Mouse (Mus musculus): ENCODE data around the gene 4930556J24Rik. TPM values are rescaled to one million over a fixed set of nuclear protein-coding genes. Genes with fewer than 3 reads are reported as not detected.
"Not testable (repeated sequence)": the region's sequence is repeated elsewhere in the genome, so short reads cannot be mapped to it uniquely, and the experiment has no call there.

The 4930556J24Rik gene
- total RNA-seq (2021), result not detected
- long read RNA-seq, experiment 1, partial matches to known transcripts, result 0 of 3 reads
- long read RNA-seq, experiment 1, other reads (novel, unspliced or antisense), result 3 of 3 reads
- long read RNA-seq, experiment 2, partial matches to known transcripts, result 0 of 6 reads
- long read RNA-seq, experiment 2, other reads (novel, unspliced or antisense), result 6 of 6 reads

DNA sequence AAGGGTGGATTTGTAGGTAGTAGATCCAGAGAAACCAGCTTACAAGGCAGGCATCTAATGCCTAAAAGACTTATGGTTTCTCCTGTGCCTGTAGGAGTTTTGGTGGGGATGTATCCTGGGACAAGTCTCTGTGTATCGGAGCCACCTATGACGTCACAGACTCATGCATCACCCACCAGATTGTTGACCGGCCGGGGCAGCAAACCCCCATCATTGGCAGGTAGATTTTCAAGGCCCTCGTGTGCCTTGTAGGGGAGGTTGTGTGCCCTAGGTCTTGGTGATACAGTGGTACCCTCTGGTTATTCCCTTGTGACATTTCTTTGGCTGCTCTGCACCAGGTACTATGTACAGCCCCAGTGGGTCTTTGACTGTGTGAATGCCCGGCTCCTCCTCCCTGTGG lies at the start of gene 4930556J24Rik:
4930556J24Rik (minus strand) TSS at position 101 of the 400 bp plus-strand sequence.
- DNase-seq (ENCODE audit: low spot score in 2 of 2), result no peak

GRCm38 (mm10) chr11:4023321-4023720 lies 46.7 kb upstream of the 4930556J24Rik start:
- DNase-seq (ENCODE audit: low spot score in 2 of 2), result no peak

GRCm38 (mm10) chr11:4022111-4022510 lies 45.5 kb upstream of the 4930556J24Rik start:
- DNase-seq (ENCODE audit: low spot score in 2 of 2), result not testable (repeated sequence)

DNA sequence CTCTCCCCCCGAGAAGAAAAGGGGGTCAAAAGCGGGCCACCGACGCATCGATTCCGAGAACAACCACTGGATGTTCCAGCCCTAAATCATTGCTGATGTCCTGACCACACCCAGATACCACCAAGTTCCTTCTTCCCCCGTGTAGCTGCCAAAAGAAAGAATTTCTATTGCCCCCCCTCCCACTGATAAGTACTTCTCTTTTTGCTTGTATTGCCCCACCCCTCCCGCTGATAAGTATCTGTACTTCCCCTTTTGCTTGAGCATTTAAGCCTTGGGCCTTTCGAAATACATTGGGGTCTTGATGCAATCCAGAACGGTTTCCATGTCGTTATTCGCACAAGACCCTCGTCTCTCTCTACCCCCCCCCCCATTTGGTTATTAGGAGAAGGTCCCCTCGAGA lies 39.2 kb upstream of the 4930556J24Rik start:
- not testable (repeated sequence) for DNase-seq (ENCODE audit: low spot score in 2 of 2)

GRCm38 (mm10) chr11:4012616-4013015 lies 36.0 kb upstream of the 4930556J24Rik start:
- no peak for DNase-seq (ENCODE audit: low spot score in 2 of 2)

DNA sequence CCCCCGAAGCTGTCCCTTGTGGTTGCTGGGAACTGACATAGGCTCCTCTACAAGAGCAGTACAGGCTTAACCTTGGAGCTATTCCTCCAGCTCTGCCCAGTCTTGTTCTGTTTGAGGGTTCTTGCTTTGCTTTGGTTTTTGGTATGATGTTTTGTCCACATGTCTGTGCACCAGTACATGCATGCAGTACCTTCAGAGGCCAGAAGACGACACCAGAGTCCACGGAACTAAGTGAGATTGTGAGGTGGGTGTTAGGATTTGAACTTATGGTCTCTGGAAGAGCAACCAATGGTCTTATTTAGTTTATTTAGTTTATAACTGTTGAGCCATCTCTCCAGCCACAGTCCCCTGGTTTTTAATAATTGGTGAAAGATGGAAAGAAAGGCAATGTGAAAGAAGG lies 29.9 kb upstream of the 4930556J24Rik start:
- no peak for DNase-seq (ENCODE audit: low spot score in 2 of 2)

DNA sequence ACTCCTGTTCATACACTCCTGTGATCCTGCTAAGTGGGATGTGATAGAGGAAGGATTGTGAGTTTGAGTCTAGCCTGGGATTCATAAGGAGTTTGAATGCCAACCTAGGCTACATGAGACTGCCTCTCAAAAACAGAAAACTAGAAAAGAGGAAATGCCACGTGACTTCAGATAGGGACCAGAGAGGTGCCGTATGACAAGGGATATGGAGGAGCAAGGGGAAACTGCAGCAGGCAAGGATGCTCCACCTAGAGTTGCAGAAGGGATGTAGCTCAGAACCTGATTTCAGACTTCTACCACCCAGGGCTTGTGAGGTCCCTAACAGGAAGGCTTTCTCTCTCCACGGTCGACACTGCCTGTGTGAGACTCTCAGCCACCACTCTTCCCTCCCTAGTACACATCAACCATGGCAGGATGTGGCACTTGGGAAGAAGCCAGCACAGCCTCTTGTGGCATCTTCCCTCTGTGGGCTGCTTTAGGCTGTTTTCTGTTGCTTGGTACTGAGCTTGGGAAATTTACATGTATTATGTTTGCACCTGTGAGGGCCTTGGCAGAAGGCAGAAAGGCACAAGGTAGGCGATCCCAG lies 28.7 kb upstream of the 4930556J24Rik start:
- no peak for DNase-seq (ENCODE audit: low spot score in 2 of 2)

DNA sequence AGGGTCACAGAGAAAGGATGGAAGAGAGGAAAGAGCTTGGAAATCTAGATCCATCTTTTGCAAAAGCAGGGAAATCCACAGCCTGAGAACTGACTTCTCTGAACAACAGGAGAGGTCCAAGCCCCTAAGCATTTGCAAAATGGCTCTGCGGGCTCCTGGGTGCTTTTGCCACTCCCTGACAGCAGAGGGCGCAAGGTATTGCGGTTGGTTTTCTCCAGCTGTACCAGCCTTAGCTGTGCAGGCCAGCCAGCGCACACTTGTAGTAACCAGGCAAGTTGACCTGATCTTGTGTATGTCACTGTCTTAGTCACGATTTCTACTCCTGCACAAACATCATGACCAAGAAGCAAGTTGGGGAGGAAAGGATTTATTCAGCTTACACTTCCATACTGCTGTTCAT lies 25.0 kb upstream of the 4930556J24Rik start:
- peak; percentile 66 to 79 for DNase-seq (ENCODE audit: low spot score in 2 of 2)

- DNase-seq (ENCODE audit: low spot score in 2 of 2), result no peak
Observed at GRCm38 (mm10) chr11:3999547-3999946, 23.0 kb upstream of the 4930556J24Rik start.

- no peak for DNase-seq (ENCODE audit: low spot score in 2 of 2)
Observed at GRCm38 (mm10) chr11:3997978-3998720, 21.6 kb upstream of the 4930556J24Rik start.

GRCm38 (mm10) chr11:3996840-3997239 lies 20.3 kb upstream of the 4930556J24Rik start:
- no peak for DNase-seq (ENCODE audit: low spot score in 2 of 2)

DNA sequence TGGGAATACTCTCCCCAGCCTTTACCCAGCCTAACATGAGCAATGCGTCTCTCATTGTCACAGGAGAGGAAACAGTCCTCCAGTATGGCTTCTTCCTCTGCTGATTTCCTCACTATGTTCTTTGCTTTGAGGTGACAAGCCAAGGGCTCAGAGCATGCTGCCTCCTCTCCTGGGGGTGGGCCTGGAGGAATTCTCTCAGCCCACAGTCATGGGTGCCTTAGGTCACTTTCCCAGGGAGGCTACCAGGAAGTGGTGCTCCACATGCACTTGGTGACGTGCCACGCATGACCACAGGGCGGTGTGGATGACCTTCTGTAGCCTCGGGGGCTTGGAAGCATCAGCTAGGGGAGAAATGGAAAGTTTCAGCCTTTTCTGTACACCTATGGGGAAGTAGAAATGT lies 18.9 kb upstream of the 4930556J24Rik start:
- DNase-seq (ENCODE audit: low spot score in 2 of 2), result no peak

DNA sequence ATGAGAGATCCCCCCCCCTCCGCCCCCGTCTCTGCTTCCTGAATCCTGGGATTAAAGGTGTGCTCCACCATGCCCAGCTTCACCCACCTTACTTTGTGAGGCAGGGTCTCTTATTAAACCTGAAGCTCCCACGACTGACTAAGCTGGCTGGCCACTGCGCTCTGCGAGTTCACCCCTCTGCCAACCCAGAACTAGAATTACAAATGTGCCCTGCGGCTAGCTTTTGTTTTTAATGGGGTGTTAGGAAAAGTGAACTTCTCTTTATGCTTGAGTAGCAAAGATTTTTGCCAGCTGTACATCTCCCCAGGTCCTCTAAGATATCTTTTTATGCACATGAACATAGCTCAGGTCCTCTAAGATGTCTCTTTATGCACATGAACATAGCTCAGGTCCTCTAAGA lies 17.3 kb upstream of the 4930556J24Rik start:
- DNase-seq (ENCODE audit: low spot score in 2 of 2), result no peak

DNA sequence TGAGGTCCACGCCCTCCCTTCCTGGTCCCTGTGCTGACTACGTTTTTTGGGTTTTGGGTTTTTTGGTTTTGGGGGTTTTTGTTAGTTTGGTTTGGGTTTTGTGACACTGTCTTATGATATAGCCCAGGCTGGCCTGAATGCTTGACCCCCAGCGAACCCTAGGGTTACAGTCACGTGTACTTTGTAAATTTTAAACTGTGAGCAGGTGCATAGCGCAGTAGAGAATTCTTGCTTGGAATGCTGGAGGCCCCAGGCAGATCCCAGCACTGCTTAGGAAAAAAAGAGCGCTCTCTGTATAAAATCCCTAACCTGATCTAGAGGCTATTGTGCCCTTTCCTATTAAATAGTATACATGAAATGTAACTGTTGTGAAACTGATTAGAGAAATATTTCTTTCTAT lies 16.6 kb upstream of the 4930556J24Rik start:
- DNase-seq (ENCODE audit: low spot score in 2 of 2), result no peak

DNA sequence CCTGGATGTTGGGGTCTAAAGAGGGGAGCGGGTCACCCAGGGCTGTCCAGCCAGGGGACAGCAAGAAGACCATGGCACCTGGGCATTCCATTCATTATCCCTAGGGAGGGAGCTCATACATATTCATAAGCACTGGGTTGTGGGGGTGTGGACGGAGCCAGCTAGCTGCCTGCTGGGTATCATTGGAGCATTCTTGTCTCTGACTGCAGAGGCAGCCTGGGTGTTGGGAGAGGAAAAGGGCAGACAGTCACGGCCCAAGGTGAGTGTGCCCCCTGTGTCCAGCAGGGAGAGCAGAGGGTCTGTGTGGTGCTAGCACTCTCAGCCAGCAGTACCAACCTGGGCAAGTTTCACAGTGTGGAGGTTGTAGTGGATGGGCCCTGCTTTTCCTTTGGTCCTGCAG lies 13.2 kb upstream of the 4930556J24Rik start:
- DNase-seq (ENCODE audit: low spot score in 2 of 2), result no peak

GRCm38 (mm10) chr11:3983863-3984745 lies 7.5 kb upstream of the 4930556J24Rik start:
- DNase-seq (ENCODE audit: low spot score in 2 of 2), result no peak

- DNase-seq (ENCODE audit: low spot score in 2 of 2), result peak in 1 of 2 experiments; percentile 54
Observed at GRCm38 (mm10) chr11:3983291-3983862, 6.8 kb upstream of the 4930556J24Rik start, which contains the start of gene Gal3st1. TSS of gene Gal3st1 (plus strand) at chr11:3983636.

DNA sequence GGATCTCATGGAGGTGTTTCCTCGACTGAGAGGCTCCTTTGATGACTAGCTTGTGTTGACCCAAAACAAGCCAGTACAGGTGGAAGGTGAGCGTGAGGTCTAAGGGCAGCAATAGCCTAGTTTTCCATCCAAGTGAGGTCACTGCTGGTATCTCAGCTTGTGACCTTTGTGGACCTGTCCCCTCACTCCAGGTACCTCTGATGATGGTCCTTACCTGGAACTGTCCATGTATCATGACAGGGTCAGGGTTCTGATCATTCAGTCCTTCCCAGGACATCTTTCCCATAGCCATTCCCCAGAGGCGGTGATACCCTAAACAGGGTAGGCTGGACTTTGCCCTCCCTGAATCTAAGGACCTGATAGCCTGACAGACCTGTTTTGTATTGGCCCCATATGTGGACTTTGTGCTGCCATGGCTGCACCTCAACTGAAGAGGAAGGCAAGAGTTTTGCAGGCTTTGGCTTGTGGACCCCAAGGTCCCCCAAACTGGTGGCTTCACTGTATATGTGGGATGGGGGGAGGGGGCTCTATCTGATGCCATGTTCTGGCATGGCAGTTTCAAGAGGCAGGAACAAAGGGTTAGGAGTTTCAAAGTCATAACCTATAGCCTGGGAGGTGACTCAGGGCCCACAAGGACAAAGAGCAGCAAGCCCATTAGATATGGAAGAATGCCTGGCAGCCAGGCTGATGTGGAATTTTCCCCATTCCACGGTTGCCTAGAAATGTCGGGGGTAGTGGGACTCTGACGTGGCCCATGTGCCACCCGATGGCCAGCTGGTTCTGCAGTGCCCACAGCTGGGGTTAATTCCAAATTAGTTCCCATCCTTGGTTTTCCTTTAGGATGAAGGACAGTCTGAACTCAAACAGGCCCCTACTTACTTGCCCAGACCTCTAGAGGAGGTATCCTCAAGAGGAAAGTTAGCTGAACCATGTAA lies 6.0 kb upstream of the 4930556J24Rik start:
- DNase-seq (ENCODE audit: low spot score in 2 of 2), result no peak

GRCm38 (mm10) chr11:3981536-3981935 lies 5.0 kb upstream of the 4930556J24Rik start:
- no peak for DNase-seq (ENCODE audit: low spot score in 2 of 2)

DNA sequence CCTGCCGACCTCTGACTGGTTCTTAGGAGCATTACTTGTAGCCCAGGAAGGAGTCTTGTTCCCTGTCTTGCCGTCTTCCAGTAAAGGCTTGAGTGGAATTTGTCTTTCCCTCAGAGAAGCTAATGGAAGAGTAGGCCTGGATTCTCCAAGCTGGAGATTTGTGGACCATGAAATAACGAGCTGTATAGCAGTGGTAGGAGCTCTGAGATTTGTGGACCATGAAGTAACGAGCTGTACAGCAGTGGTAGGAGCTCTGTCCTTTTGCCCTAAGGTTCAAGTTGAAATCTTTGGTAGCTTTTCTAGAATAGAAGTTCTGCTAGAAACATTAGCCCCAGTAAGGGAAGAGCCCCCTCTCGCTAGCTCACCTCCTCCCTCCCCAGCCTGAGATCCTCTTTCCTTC lies 1.8 kb upstream of the 4930556J24Rik start:
- DNase-seq (ENCODE audit: low spot score in 2 of 2), result no peak
